Mouse (Mus musculus): ENCODE data around the gene Adamtsl1. TPM values are rescaled to one million over a fixed set of nuclear protein-coding genes. Genes with fewer than 3 reads are reported as not detected.

The Adamtsl1 gene
- polyA plus RNA-seq, 1 experiment = 0.55 TPM

DNA sequence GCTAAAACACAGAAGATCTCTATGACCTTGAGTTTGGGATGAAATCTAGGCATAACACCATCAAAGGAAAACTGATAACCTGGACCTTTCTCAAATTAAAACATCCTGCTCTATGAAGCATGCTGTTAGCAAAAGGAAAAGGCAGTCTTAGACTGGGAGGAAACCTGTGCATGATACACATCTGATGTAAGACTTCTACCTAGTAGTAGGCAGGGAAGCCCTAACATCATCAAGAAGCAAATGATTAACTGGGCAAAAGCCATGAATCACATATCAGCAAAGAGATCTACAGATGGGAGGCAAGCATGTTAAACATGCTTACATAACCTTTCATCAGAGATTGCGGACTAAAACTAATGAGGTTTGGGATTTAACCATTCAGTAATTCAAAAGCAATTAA lies 229.5 kb downstream of the Adamtsl1 start:
- Histone ChIP-seq H3K27me3 (ENCODE audit: control insufficient read depth, insufficient read depth, low read length) (no peaks in the 10 kb centered on the region), H3K4me3 (ENCODE audit: extremely low read depth, insufficient read depth, insufficient read length) (no peak overlapping the region), H3K4me1 (ENCODE audit: control insufficient read depth, insufficient read depth, insufficient read length) (no peaks in the 10 kb centered on the region), H3K36me3 (ENCODE audit: control insufficient read depth, insufficient read depth, low read length) (no peaks in the 10 kb centered on the region), H3K27ac (ENCODE audit: insufficient read depth, low read length) (no peak overlapping the region)
- WGBS = 93% methylated on average over 1 of the region's 1 CpGs
- no peak for DNase-seq (ENCODE audit: low read depth in 1 of 2, low spot score in 2 of 2)
- TF ChIP-seq POLR2A (IDR thresholded peaks at IDR 0.05; ENCODE audit: low read depth, low read length) (no peak), CTCF (IDR thresholded peaks at IDR 0.05; ENCODE audit: extremely low read depth, insufficient read depth, insufficient read length, insufficient replicate concordance) (no peak)

- H3K27me3 ChIP-seq (ENCODE audit: control insufficient read depth, insufficient read depth, low read length) = no peaks in the 10 kb centered on the region
- no peaks in the 10 kb centered on the region for H3K4me1 ChIP-seq (ENCODE audit: control insufficient read depth, insufficient read depth, insufficient read length)
- TF ChIP-seq POLR2A (IDR thresholded peaks at IDR 0.05; ENCODE audit: low read depth, low read length) = no peak
- no peak for TF ChIP-seq CTCF (IDR thresholded peaks at IDR 0.05; ENCODE audit: extremely low read depth, insufficient read depth, insufficient read length, insufficient replicate concordance)
- 88% methylated on average over 3 of the region's 3 CpGs for WGBS
- no peak for DNase-seq (ENCODE audit: low read depth in 1 of 2, low spot score in 2 of 2)
- H3K27ac ChIP-seq (ENCODE audit: insufficient read depth, low read length) = no peak overlapping the region
- no peak overlapping the region for H3K4me3 ChIP-seq (ENCODE audit: extremely low read depth, insufficient read depth, insufficient read length)
- H3K36me3 ChIP-seq (ENCODE audit: control insufficient read depth, insufficient read depth, low read length) = no peaks in the 10 kb centered on the region
Observed at GRCm38 (mm10) chr4:85762684-85763083, 248.7 kb downstream of the Adamtsl1 start.

GRCm38 (mm10) chr4:85763161-85764014 lies 249.4 kb downstream of the Adamtsl1 start:
- Histone ChIP-seq H3K27me3 (ENCODE audit: control insufficient read depth, insufficient read depth, low read length) (no peaks in the 10 kb centered on the region), H3K4me1 (ENCODE audit: control insufficient read depth, insufficient read depth, insufficient read length) (no peaks in the 10 kb centered on the region), H3K27ac (ENCODE audit: insufficient read depth, low read length) (no peak overlapping the region), H3K4me3 (ENCODE audit: extremely low read depth, insufficient read depth, insufficient read length) (no peak overlapping the region), H3K36me3 (ENCODE audit: control insufficient read depth, insufficient read depth, low read length) (no peaks in the 10 kb centered on the region)
- TF ChIP-seq CTCF (IDR thresholded peaks at IDR 0.05; ENCODE audit: extremely low read depth, insufficient read depth, insufficient read length, insufficient replicate concordance) = no peak
- no peak for TF ChIP-seq POLR2A (IDR thresholded peaks at IDR 0.05; ENCODE audit: low read depth, low read length)
- 91% methylated on average over 5 of the region's 5 CpGs for WGBS
- no peak for DNase-seq (ENCODE audit: low read depth in 1 of 2, low spot score in 2 of 2)

DNA sequence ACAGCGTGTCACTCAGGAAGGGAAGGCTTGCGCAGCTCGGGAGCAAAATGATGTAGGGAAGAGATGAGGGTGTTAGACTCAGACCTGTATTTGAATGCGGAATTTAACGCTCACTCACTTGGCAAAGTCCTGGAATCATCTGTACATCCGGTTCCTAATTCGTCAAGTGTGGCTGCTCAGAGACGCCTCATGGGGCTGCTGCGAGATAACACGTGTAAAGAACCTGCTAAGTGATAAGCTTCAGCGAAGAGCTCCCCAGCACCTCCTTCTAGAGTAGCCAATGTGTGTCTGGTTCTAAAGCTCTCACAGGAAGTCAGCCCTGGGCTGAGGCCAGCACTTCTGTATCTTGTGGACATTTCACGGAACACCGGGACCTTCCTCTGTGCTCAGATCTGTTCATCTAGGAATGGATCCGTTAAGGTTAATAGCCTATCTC lies 250.1 kb downstream of the Adamtsl1 start:
- TF ChIP-seq CTCF (IDR thresholded peaks at IDR 0.05; ENCODE audit: extremely low read depth, insufficient read depth, insufficient read length, insufficient replicate concordance) (no peak), POLR2A (IDR thresholded peaks at IDR 0.05; ENCODE audit: low read depth, low read length) (no peak)
- WGBS = 93% methylated on average over 14 of the region's 14 CpGs
- no peak for DNase-seq (ENCODE audit: low read depth in 1 of 2, low spot score in 2 of 2)
- Histone ChIP-seq H3K27me3 (ENCODE audit: control insufficient read depth, insufficient read depth, low read length) (no peaks in the 10 kb centered on the region), H3K4me1 (ENCODE audit: control insufficient read depth, insufficient read depth, insufficient read length) (no peaks in the 10 kb centered on the region), H3K27ac (ENCODE audit: insufficient read depth, low read length) (no peak overlapping the region), H3K36me3 (ENCODE audit: control insufficient read depth, insufficient read depth, low read length) (no peaks in the 10 kb centered on the region), H3K4me3 (ENCODE audit: extremely low read depth, insufficient read depth, insufficient read length) (no peak overlapping the region)

- Histone ChIP-seq H3K4me3 (ENCODE audit: extremely low read depth, insufficient read depth, insufficient read length) (no peak overlapping the region), H3K27ac (ENCODE audit: insufficient read depth, low read length) (no peak overlapping the region), H3K27me3 (ENCODE audit: control insufficient read depth, insufficient read depth, low read length) (no peaks in the 10 kb centered on the region), H3K36me3 (ENCODE audit: control insufficient read depth, insufficient read depth, low read length) (no peaks in the 10 kb centered on the region), H3K4me1 (ENCODE audit: control insufficient read depth, insufficient read depth, insufficient read length) (no peaks in the 10 kb centered on the region)
- 65% methylated on average over 3 of the region's 3 CpGs for WGBS
- TF ChIP-seq CTCF (IDR thresholded peaks at IDR 0.05; ENCODE audit: extremely low read depth, insufficient read depth, insufficient read length, insufficient replicate concordance) = no peak
- TF ChIP-seq POLR2A (IDR thresholded peaks at IDR 0.05; ENCODE audit: low read depth, low read length) = no peak
- DNase-seq (ENCODE audit: low read depth in 1 of 2, low spot score in 2 of 2) = no peak
Observed at GRCm38 (mm10) chr4:85764476-85764875, 250.5 kb downstream of the Adamtsl1 start.

- Histone ChIP-seq H3K36me3 (ENCODE audit: control insufficient read depth, insufficient read depth, low read length) (no peaks in the 10 kb centered on the region), H3K4me3 (ENCODE audit: extremely low read depth, insufficient read depth, insufficient read length) (no peak overlapping the region), H3K4me1 (ENCODE audit: control insufficient read depth, insufficient read depth, insufficient read length) (no peaks in the 10 kb centered on the region), H3K27ac (ENCODE audit: insufficient read depth, low read length) (no peak overlapping the region), H3K27me3 (ENCODE audit: control insufficient read depth, insufficient read depth, low read length) (no peaks in the 10 kb centered on the region)
- no peak for DNase-seq (ENCODE audit: low read depth in 1 of 2, low spot score in 2 of 2)
- WGBS = 87% methylated on average over 6 of the region's 6 CpGs
- TF ChIP-seq POLR2A (IDR thresholded peaks at IDR 0.05; ENCODE audit: low read depth, low read length) (no peak), CTCF (IDR thresholded peaks at IDR 0.05; ENCODE audit: extremely low read depth, insufficient read depth, insufficient read length, insufficient replicate concordance) (no peak)
Observed at GRCm38 (mm10) chr4:85767666-85768065, 253.7 kb downstream of the Adamtsl1 start.

DNA sequence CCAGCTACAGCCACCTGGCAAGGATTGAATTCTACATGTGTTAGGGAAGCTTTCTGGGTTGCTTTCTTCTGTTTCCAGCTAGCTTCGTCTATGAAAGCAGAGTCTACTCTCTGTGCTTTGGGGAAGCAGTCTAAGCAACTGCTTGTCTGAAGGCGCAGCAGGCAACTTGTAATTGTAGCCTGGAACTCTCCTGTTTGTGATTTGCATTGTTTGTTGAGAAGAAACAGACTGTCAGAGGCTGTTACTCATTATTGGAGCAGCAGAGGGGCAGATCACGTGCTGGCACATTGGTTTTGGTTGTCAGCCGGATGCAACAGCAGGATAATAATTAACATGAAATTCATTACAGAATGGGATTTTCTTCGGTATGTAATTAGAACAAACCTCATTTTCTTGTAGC lies 254.1 kb downstream of the Adamtsl1 start:
- Histone ChIP-seq H3K36me3 (ENCODE audit: control insufficient read depth, insufficient read depth, low read length) (no peaks in the 10 kb centered on the region), H3K27me3 (ENCODE audit: control insufficient read depth, insufficient read depth, low read length) (no peaks in the 10 kb centered on the region), H3K4me1 (ENCODE audit: control insufficient read depth, insufficient read depth, insufficient read length) (no peaks in the 10 kb centered on the region), H3K4me3 (ENCODE audit: extremely low read depth, insufficient read depth, insufficient read length) (no peak overlapping the region), H3K27ac (ENCODE audit: insufficient read depth, low read length) (no peak overlapping the region)
- WGBS = 75% methylated on average over 5 of the region's 5 CpGs
- TF ChIP-seq POLR2A (IDR thresholded peaks at IDR 0.05; ENCODE audit: low read depth, low read length) (no peak), CTCF (IDR thresholded peaks at IDR 0.05; ENCODE audit: extremely low read depth, insufficient read depth, insufficient read length, insufficient replicate concordance) (no peak)
- DNase-seq (ENCODE audit: low read depth in 1 of 2, low spot score in 2 of 2) = no peak

Measured in spleen, adult 2 months (tissue).